Mouse (Mus musculus) v-Abl transformed pro-B cells (cell line): ENCODE data around the gene Dnajb11.

ENCODE experiments used
- in situ Hi-C, 2 experiments: fragments of 400-800 bp; cut with MboI; formaldehyde crosslinking; loops; one replicate each; pipeline ENCODE4 v1.15.1; 2025; ENCODE audit not compliant: unreplicated experiment in 2 of 2

Dnajb11 gene

GRCm38 (mm10) chr16:22879945-22880595 lies 22.4 kb downstream of the Dnajb11 start:
- in situ Hi-C loops, result loop anchor here (5.0 to 25.0 kb wide), 4 partner anchors 72 to 557 kb away; partner anchors contain the start of genes Hrg (in 2 of the 2) and Rtp1 (in 1 of the 2)

GRCm38 (mm10) chr16:22880900-22881299 lies 23.3 kb downstream of the Dnajb11 start:
- in situ Hi-C loops, result loop anchor here in 1 of 2 experiments (25.0 kb wide), 1 partner anchor 556 kb away; the partner anchor contains the start of gene Rtp1

DNA sequence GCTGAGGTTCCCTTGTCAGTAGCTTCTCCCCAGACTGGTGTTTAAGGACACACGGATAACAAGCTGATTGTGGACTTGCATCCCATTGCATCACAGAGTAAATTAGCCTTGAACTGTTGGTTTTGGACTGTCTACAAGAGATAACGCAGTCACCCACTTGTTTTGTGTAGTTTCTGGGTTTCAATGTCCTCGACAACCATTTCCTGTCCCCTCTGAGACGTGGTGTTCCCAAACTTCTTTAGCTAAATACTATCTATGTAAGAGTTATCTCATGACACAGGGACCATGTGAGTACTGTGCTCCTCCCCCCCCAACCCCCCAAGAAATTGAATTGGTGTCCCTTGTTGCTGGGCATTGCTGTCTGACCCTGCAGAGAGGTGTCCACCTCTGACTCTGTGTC lies 23.8 kb downstream of the Dnajb11 start:
- in situ Hi-C loops, result loop anchor here in 1 of 2 experiments (25.0 kb wide), 1 partner anchor 556 kb away; the partner anchor contains the start of gene Rtp1

DNA sequence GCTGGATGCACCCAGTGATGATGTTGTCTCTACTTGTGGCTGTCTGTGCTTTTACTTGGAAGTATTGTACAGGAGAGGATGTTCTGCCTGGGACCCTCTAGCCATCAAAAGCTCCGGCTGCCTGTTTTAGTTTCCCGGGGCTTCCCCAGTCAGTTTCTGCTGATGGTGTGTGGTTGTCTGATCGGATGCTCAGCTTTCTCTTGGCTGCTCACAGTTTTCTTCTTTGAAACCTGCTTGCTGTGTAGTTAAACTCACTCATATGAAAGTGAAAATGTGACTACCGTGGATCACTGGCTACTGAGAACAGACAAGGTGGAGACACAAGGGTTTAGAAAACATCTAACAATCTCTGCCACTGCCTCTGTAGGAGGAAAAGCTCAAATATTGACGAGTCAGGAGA lies 25.8 kb downstream of the Dnajb11 start:
- in situ Hi-C loops, result loop anchor here in 1 of 2 experiments (25.0 kb wide), 1 partner anchor 554 kb away; the partner anchor contains the start of gene Rtp1

DNA sequence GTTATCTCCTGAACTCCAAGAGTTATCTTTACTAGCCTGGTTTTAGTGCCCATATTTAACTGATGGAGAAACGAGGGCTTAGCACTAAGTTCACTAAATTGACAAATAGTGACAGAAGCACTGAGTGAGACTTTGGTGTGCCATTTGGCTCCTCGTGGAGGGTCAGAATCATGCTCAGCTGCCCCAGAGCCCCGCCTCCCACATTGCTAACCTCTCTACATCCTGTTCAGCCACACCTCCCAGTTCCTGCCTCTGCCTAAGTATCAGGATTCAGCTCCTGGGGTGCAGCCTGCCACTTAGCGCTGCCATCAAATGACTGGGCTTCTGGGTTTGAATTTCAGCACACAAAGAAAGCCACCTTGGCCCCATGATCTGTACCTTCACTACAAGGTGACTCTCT lies 27.7 kb downstream of the Dnajb11 start:
- in situ Hi-C loops, result loop anchor here in 1 of 2 experiments (25.0 kb wide), 1 partner anchor 552 kb away; the partner anchor contains the start of gene Rtp1

DNA sequence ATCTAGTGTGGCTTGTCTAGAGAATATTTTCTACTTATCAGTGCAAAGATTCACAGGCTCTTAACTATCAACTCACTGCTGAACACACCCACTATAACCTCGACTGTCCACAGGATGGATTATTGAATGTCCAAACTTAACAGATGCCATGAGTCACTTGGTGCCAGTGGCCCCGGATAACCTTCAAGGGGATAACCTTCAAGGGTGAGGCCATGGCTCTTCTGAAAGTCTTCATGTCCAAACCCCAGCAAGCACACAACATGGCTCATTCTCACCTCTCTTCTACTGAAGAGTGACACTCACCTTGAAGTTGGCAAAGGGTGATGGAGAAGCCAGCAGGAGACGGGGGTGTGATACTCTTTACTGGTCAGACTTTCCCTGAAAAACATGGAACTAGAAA lies 29.1 kb downstream of the Dnajb11 start:
- in situ Hi-C loops, result loop anchor here in 1 of 2 experiments (25.0 kb wide), 1 partner anchor 551 kb away; the partner anchor contains the start of gene Rtp1

DNA sequence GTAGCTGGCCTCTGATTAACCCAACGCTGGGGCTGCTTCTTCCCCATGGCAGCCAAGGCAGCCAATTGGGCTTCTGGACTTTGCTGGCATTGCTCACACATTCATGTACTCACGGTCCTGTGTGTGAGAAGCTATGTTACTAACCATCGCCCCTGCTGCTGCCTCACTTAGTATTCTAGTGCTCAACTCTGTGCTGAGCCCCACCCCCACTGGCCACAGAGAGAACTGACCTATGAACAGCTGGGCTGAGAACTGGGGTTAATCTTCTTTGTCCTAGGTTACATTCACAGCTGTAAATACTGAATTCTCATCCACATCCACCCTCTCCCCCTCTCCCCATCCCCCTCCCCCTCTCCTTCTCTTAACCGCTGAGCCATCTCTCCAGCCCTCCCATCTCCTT lies 31.2 kb downstream of the Dnajb11 start:
- in situ Hi-C loops, result loop anchor here in 1 of 2 experiments (25.0 kb wide), 1 partner anchor 548 kb away; the partner anchor contains the start of gene Rtp1

DNA sequence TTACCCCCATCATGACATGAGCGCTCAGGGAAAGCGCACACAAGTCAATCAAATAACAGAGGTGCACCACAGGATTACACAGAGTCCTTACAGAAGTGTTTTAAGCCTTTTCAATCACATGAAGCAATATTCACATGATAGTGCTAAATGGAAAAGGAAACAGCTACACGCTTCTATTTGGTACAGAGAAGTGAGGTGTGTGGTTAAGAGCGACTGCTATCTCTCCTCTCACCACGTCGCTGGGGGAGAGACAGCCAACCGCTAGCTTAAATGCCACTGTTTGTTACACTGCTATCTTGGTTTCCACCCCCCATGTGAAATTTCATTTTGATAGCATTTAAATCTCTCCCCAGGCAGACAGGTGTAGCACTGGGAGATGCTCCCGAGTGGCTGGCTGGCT lies 32.1 kb downstream of the Dnajb11 start:
- in situ Hi-C loops, result loop anchor here in 1 of 2 experiments (25.0 kb wide), 1 partner anchor 548 kb away; the partner anchor contains the start of gene Rtp1

GRCm38 (mm10) chr16:22890683-22891510 lies 33.3 kb downstream of the Dnajb11 start, which contains the start of gene Ahsg:
TSS of gene Ahsg (plus strand) at chr16:22891277.
- in situ Hi-C loops, result loop anchor here in 1 of 2 experiments (25.0 kb wide), 1 partner anchor 546 kb away; the partner anchor contains the start of gene Rtp1

DNA sequence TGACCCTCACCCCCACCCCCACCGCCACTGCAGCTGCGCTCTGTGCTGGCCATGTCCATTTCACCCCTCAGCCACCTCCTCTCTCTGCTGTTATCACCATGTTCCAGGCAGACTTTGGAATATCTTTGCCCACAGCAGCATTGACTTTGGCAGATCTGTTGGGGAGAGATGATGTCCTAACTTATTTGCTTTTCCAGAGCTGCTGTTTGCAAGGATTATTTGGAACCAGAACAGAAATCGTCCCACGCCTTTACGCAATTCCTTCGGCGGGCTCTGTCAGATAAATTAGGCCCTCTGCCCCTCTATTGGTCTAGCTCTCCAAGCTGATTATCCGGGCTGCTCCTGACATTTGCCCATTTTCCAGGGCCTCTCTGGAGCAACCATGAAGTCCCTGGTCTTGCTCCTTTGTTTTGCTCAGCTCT lies 34.1 kb downstream of the Dnajb11 start:
- in situ Hi-C loops, result loop anchor here in 1 of 2 experiments (25.0 kb wide), 1 partner anchor 546 kb away; the partner anchor contains the start of gene Rtp1

GRCm38 (mm10) chr16:22894095-22894494 lies 36.5 kb downstream of the Dnajb11 start:
- in situ Hi-C loops, result loop anchor here in 1 of 2 experiments (25.0 kb wide), 1 partner anchor 543 kb away; the partner anchor contains the start of gene Rtp1

DNA sequence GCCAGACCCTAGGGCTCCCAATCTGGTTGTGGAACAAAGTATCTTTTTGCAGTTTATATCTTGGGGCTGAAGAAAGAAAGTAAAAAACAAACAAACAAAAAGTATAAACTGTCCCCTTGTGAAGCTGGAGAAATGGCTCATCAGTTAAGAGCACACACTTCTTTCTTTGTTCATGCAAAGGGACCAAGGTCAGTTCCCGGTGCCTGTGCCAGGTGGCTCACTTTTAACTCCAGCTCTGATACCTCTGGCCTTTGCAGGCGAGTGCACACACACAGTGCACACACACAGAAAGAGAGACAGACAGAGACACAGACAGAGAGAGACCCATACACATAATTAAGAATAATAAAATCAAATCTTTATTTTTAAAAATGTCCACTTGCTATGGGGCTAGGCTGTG lies 39.0 kb downstream of the Dnajb11 start:
- in situ Hi-C loops, result loop anchor here in 1 of 2 experiments (25.0 kb wide), 1 partner anchor 541 kb away; the partner anchor contains the start of gene Rtp1

DNA sequence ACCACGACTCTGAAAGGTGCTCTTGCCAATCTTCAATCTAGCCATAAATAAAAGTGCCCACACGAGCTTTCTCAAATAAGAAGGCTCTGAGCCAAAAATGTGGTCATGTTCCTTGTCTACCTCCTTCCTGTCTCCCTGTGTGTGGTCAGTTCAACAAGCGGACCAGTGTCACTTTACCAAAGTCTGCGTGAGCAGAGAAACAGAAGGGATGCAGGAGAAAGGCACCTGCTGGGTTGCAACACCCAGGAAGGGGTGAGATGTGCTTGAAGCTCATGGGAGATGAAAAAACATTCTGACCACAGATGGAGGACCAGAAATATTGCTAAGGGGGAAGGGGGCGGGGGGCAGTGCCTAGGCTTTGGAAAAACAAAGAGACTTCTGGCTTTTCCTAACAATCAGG lies 41.7 kb downstream of the Dnajb11 start:
- in situ Hi-C loops, result loop anchor here in 1 of 2 experiments (25.0 kb wide), 1 partner anchor 538 kb away; the partner anchor contains the start of gene Rtp1

- in situ Hi-C loops, result loop anchor here in 1 of 2 experiments (25.0 kb wide), 1 partner anchor 537 kb away; the partner anchor contains the start of gene Rtp1
Measured at GRCm38 (mm10) chr16:22899866-22900570, 42.4 kb downstream of the Dnajb11 start.

DNA sequence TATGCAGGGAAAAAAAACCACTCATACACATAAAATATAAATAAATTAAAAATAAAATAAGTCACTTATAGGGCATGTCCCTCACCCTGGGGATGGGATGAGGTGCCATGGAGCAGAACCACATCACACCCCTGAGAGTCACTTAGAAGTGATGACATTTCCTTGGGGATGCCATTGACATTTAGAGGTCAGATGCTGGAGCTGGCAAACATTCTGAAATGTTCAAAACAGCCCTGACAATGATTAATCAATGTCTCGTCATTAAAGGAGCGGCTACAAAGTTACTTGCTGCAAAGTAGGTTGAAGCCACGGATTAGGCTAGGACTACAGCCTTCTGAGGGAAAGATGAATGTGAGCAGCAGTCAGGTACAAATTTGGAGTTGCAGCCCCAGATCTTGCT lies 43.7 kb downstream of the Dnajb11 start:
- in situ Hi-C loops, result no loop called here

DNA sequence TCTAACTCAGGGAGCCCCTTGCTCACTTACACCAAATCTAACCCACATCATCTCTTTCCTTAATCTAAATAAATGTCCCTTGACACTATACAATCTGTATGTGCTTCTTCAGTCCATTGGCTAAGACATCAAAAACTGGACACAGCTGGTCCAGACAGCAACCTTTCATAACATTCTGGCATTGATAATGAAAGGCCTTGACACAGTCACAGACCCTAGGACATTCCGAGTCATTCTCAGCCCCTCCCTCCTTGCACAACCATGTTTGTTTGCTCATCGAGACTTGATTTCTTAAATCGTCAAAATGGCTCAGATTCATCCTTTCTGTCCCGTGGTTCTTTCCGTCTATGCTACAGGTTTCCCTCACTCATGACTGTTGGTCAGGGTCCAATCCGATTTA lies 51.6 kb downstream of the Dnajb11 start:
- in situ Hi-C loops, result no loop called here

DNA sequence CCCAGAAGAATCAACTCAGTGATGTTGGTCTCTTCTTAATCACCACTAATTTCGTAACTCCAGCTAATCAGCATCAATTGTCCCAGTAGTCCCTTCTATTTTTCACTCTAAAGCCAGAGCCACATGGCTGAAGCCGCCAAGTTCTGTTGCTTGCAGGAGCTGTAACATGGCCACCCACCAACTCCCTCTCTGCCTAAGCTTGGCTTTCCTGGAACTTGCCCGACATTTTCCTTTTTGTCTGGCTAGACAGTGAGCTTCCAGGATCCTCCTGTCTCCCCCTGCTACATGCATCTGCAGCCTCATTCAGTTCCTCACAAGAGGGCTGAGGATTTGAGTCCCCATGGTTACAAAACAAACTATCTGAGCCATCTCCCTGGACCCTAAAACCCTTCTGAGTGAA lies 54.3 kb downstream of the Dnajb11 start:
- in situ Hi-C loops, result no loop called here

GRCm38 (mm10) chr16:22912886-22913285 lies 55.2 kb downstream of the Dnajb11 start:
- in situ Hi-C loops, result no loop called here

DNA sequence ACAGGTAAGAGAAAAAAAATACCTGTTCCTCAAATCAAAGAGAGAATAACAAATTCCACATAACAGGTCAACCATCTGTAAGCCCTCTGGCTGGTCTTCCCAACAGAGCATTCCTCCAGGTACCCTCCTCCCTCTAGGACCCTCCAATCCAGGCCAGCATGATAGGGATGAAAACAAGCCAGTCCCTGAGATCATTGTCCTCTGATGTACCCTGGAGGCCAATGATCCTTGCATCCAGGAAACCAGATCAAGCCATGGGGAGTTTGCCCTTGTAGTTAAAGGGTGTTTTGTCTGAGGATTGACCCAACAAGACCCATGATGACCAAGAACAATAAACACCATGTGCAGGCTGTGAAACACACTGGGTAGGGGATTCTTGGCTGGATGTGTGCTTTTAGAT lies 56.6 kb downstream of the Dnajb11 start:
- in situ Hi-C loops, result no loop called here

DNA sequence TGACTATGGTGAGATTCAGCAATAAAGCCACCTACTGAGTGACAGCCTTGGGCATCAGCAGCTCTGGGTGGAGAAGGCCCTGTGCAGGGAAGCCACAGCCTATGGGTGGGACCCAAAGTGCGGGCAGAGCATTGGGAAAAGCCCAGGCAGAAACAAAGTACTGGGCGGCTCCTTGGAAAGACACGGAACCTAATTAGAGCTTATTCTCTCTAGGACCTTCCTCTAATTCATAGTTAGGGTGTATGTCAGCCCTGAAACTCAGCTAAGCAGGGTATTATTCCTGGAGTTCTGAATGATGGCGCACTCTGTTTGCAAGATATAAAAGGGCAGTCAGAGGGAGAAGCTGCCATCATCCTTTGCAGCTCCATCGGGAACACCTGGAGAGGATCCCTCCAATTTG lies 60.4 kb downstream of the Dnajb11 start, which contains the start of gene Fetub:
TSS of gene Fetub (plus strand) at position 301 of the 400 bp plus-strand sequence.
- in situ Hi-C loops, result no loop called here
